Mouse (Mus musculus) stomach, postnatal 0 days (tissue): ENCODE results near the gene Pla2g4d. TPM values are rescaled to one million over a fixed set of nuclear protein-coding genes. Genes with fewer than 3 reads are reported as not detected.

Experiments
- ATAC-seq: fragments of 200-750 bp; cut with Nextera tagmentation; 2 replicates; pipeline ENCODE4 v1.8.0; 2017; ENCODE audit not compliant: low FRiP score, low TSS enrichment
- DNase-seq: peaks from one replicate; pipeline ENCODE4 v3.0.0-alpha.2; 2016; ENCODE audit warnings: low spot score
- H3K27ac ChIP-seq: fragments of 300-500 bp; sonication (generic); replicated peaks from 2 replicates; pipeline ENCODE4 v1.5.1; 2014; ENCODE audit warnings: mild to moderate bottlenecking, control low read depth
- H3K27me3 ChIP-seq: fragments of 300-500 bp; sonication (generic); 2 replicates; pipeline ENCODE4 v1.6.1; 2014; ENCODE audit warnings: low read length; ENCODE audit not compliant: control insufficient read depth, insufficient read depth
- H3K36me3 ChIP-seq: fragments of 300-500 bp; sonication (generic); 2 replicates; pipeline ENCODE4 v1.6.1; 2014; ENCODE audit warnings: low read length, mixed read lengths; ENCODE audit not compliant: control insufficient read depth, insufficient read depth
- H3K4me1 ChIP-seq: fragments of 300-500 bp; sonication (generic); replicated peaks from 2 replicates; pipeline ENCODE4 v1.6.1; 2014; ENCODE audit warnings: antibody characterized with exemption; ENCODE audit not compliant: control insufficient read depth, insufficient read depth
- H3K4me2 ChIP-seq: fragments of 300-500 bp; sonication (generic); replicated peaks from 2 replicates; pipeline ENCODE4 v1.6.1; 2014; ENCODE audit warnings: low read depth, mild to moderate bottlenecking, control low read depth, moderate library complexity
- H3K4me3 ChIP-seq: fragments of 300-500 bp; sonication (generic); 2 replicates; pipeline ENCODE4 v1.5.1; 2014; ENCODE audit warnings: low read depth, low read length, control low read depth
- H3K9ac ChIP-seq: fragments of 300-500 bp; sonication (generic); 2 replicates; pipeline ENCODE4 v1.6.1; 2014; ENCODE audit warnings: mild to moderate bottlenecking, low read length, control low read depth, mixed read lengths
- H3K9me3 ChIP-seq: fragments of 300-500 bp; sonication (generic); 2 replicates; pipeline ENCODE4 v1.6.1; 2016; ENCODE audit warnings: low read length; ENCODE audit not compliant: control insufficient read depth
- CTCF ChIP-seq: IDR thresholded peaks from 2 replicates; pipeline ENCODE4 v1.5.1; 2016; ENCODE audit warnings: antibody characterized with exemption, low read depth, mild to moderate bottlenecking, moderate library complexity
- EP300 ChIP-seq: optimal IDR thresholded peaks from 2 replicates; pipeline ENCODE3; 2016; ENCODE audit warnings: antibody characterized with exemption
- WGBS: fragments of 180-500 bp; shearing (Covaris S2); extraction: QIAGEN DNeasy Blood & Tissue Kit; methylation state at CpG from one replicate; pipeline ENCODE4 v1.1.7; 2014; 5-methylcytosine and 5-hydroxymethylcytosine counted together
- polyA plus RNA-seq: library from polyadenylated mRNA; unstranded; fragments of >200 nt; fragmentation: Nextera tagmentation; extraction: Ambion mirVana; gene quantifications from 2 replicates; pipeline ENCODE4 v1.2.1, GENCODE M21; 2015

Pla2g4d gene
- 9.8 and 10.6 TPM in 2 replicates for polyA plus RNA-seq

DNA sequence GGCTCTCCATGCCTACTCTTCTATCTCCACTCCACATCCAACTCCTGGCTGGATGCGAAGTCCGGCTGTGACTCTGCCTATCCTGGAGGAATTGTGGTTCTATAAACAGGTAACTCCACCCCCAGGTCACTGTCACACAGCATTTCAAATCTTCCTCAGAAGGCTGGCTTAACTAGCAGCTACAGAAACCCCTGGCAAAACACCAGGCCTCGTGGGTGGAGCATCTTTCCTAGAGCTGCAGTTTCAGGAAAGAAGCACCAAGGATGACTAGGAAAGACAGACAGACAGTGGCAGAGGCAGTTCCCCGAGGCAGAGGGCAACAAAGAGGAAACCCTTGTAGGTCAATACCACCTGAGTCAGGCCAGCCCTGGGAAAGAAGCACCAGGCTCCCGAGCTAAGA, at the start of gene Pla2g4d:
Pla2g4d (minus strand) TSS at position 203 of the 400 bp plus-strand sequence.
- WGBS, result 68% methylated on average over 5 of the region's 5 CpGs
- TF ChIP-seq CTCF (no peak), EP300 (no peak)
- H3K36me3 ChIP-seq, result no peaks in the 10 kb centered on the region
- no peak within 1 kb of the TSS for H3K9ac ChIP-seq
- no peak within 1 kb of the TSS for H3K4me2 ChIP-seq
- no peak within 1 kb of the TSS for H3K4me3 ChIP-seq
- no peak within 1 kb of the TSS for H3K27ac ChIP-seq
- DNase-seq (no peak), ATAC-seq (no peak)
- H3K9me3 ChIP-seq, result no peaks in the 10 kb centered on the region
- no peaks in the 10 kb centered on the region for H3K27me3 ChIP-seq
- H3K4me1 ChIP-seq, result no peaks in the 10 kb centered on the region

DNA sequence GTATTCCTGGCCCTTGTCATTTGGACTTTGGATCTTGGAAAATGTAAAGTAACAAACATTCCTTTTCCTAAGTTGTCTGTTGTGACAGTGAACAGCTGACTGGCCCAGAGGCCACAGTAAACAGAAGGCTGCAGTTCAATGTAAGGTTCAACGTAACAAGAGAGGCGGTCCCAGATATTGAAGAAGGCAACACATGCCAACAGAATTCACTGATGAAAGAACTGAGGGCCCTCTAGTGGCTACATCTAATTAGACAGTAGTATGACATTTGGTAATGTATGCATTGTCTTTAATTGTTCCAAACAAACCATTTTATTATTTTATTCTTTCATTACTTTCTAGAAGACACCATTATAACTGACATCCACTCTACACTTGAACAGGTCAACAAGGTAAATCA, 48.9 kb upstream of the Pla2g4d start:
- Histone ChIP-seq H3K27me3 (no peaks in the 10 kb centered on the region), H3K4me1 (no peaks in the 10 kb centered on the region), H3K4me3 (no peak overlapping the region), H3K4me2 (no peak overlapping the region), H3K9ac (no peak overlapping the region), H3K9me3 (no peaks in the 10 kb centered on the region), H3K27ac (no peak overlapping the region), H3K36me3 (peaks cover 16% of the 10 kb centered on the region)
- TF ChIP-seq CTCF (peak; percentile 62), EP300 (no peak)
- no peak for DNase-seq
- ATAC-seq, result no peak
- 48% methylated on average over 2 of the region's 2 CpGs for WGBS

DNA sequence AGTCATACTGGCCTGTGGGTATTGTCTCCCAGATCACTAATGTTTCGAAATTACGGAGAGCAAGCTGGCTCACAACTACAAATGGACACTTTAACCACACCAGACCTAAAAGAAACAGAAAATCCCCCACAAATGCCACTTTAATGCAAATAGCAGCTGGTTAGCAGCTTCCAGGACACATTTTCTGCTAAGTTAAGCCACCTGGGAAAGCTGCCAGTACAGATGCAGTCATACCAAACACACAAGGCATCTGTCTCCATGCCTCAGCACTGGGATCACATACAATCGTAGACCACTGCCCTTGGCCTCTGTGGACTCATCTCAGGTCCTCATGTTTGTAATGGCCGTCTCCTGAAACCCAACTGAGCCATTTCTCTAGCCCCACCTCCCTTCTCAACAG, 42.6 kb upstream of the Pla2g4d start:
- no peak for ATAC-seq
- DNase-seq, result no peak
- Histone ChIP-seq H3K4me2 (no peak overlapping the region), H3K36me3 (peaks cover 28% of the 10 kb centered on the region), H3K4me3 (no peak overlapping the region), H3K4me1 (no peaks in the 10 kb centered on the region), H3K9ac (no peak overlapping the region), H3K27me3 (no peaks in the 10 kb centered on the region), H3K9me3 (no peaks in the 10 kb centered on the region), H3K27ac (no peak overlapping the region)
- TF ChIP-seq CTCF (no peak), EP300 (no peak)
- 60% methylated on average over 4 of the region's 4 CpGs for WGBS

DNA sequence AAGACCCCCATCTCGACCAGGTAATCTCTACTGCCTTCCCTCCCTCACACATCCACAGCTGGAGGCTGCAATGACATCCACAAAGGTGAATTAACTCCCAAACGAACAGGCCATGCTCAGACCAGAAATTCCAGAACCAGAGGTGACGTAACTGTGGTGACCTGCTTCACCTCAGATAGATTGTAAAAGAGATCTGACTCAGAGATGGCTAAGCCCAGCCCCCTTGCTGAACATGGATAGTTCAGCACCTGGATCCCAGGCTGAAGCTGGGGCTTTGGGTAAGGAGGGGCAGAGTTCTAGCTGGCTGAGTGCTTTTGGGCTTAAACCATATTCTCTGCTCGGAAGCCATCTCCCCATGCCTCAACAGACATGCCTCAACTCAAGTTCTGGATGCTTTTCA, 26.1 kb upstream of the Pla2g4d start:
- peaks cover 10% of the 10 kb centered on the region for H3K36me3 ChIP-seq
- DNase-seq, result no peak
- no peak overlapping the region for H3K9ac ChIP-seq
- no peaks in the 10 kb centered on the region for H3K9me3 ChIP-seq
- 50% methylated on average over 4 of the region's 4 CpGs for WGBS
- no peaks in the 10 kb centered on the region for H3K27me3 ChIP-seq
- TF ChIP-seq CTCF (no peak), EP300 (no peak)
- no peak overlapping the region for H3K4me3 ChIP-seq
- H3K4me1 ChIP-seq, result no peaks in the 10 kb centered on the region
- ATAC-seq, result no peak; the same call in 1 of the 2 replicates
- H3K27ac ChIP-seq, result peak overlapping the region; percentile 73
- no peak overlapping the region for H3K4me2 ChIP-seq

DNA sequence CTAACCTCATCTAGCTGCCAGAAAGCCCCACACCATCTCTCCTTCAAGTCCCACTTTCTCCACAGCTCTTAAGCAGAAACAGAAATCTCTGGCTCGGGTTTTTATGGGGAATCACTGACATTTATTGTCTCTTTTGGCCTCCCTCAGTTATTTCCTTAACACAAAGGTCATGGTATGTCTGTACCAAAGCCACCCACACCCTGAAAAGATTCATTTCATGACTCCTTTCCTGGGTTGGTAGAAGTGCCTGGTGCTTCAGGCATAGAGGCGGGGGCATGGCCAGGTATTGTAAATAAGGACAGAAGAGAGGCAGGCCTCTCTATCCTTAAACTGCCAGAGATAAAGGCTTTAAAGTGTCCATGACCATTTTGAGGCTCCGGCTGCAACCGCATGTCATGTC, 25.5 kb upstream of the Pla2g4d start:
- TF ChIP-seq EP300 (no peak), CTCF (no peak)
- Histone ChIP-seq H3K9ac (no peak overlapping the region), H3K4me3 (no peak overlapping the region), H3K36me3 (peaks cover 10% of the 10 kb centered on the region), H3K27me3 (no peaks in the 10 kb centered on the region), H3K27ac (peak overlapping the region; percentile 73), H3K4me1 (no peaks in the 10 kb centered on the region), H3K4me2 (no peak overlapping the region), H3K9me3 (no peaks in the 10 kb centered on the region)
- no peak for ATAC-seq
- 77% methylated on average over 4 of the region's 4 CpGs for WGBS
- DNase-seq, result no peak

DNA sequence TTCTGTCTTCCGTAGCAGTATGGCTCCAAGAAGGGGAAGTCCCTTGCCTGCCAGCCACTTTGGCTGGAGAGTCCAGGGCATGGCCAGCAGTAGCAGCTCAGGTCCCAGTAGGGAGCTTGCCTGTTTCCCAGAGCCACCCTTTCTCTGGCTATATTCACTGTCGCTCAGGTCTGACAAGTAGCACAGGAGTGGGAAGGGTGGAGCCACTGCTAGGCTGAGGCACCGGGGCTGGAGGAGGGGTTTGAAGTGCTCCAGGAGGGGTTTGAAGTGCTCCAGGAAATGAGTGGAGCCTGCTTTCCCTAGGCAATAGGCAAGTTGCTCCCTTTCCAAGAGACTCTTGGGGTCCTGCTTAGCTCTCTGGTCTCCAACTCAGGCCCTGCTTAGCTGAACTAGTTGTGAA, 25.0 kb upstream of the Pla2g4d start, which contains the start of gene Pla2g4f:
Pla2g4f (minus strand) TSS at position 190 of the 400 bp plus-strand sequence.
- peak within 1 kb of the TSS; percentile 73 for H3K27ac ChIP-seq
- 33% methylated on average over 3 of the region's 3 CpGs for whole genome bisulfite sequencing

More for the DNA sequence above, 25.0 kb upstream of the Pla2g4d start, which contains the start of gene Pla2g4f:
- 0 out of 2 replicates have a peak within 1 kb of the TSS, but pooled peaks have one; percentile 8 for H3K9ac ChIP-seq
- H3K27me3 ChIP-seq, result no peaks in the 10 kb centered on the region
- TF ChIP-seq EP300 (no peak), CTCF (no peak)
- no peak within 1 kb of the TSS; the same call in 1 of the 2 replicates for H3K4me2 ChIP-seq
- peak; percentile 23 for DNase-seq
- ATAC-seq, result peak; percentile 52; the same call in 1 of the 2 replicates
- H3K4me1 ChIP-seq, result no peaks in the 10 kb centered on the region
- H3K4me3 ChIP-seq, result no peak within 1 kb of the TSS
- H3K9me3 ChIP-seq, result no peaks in the 10 kb centered on the region
- H3K36me3 ChIP-seq, result peaks cover 7% of the 10 kb centered on the region
